Mouse (Mus musculus) liver, embryonic 11.5 days (tissue): Measurements from ENCODE around the gene Erc2. TPM values are rescaled to one million over a fixed set of nuclear protein-coding genes. Genes with fewer than 3 reads are reported as not detected.

ENCODE experiments used
- ATAC-seq: fragments of 200-750 bp; cut with Nextera tagmentation; replicated peaks from 2 replicates; pipeline ENCODE4 v1.8.0; 2017; ENCODE audit warnings: moderate number of reproducible peaks, mild to moderate bottlenecking, moderate TSS enrichment, moderate library complexity; ENCODE audit not compliant: low FRiP score
- DNase-seq: peaks from one replicate; pipeline ENCODE4 v3.0.0-alpha.2; 2017; ENCODE audit warnings: low spot score
- H3K27ac ChIP-seq: fragments of 300-500 bp; sonication (generic); 2 replicates; pipeline ENCODE4 v1.5.1; 2014; ENCODE audit warnings: mild to moderate bottlenecking, low read depth, low read length, control low read depth
- H3K27me3 ChIP-seq: fragments of 300-500 bp; sonication (generic); replicated peaks from 2 replicates; pipeline ENCODE4 v1.6.1; 2014; ENCODE audit warnings: low read length, mixed read lengths; ENCODE audit not compliant: control insufficient read depth, insufficient read depth
- H3K36me3 ChIP-seq: fragments of 300-500 bp; sonication (generic); 2 replicates; pipeline ENCODE4 v1.6.1; 2014; ENCODE audit warnings: mild to moderate bottlenecking, low read length, moderate library complexity, mixed read lengths; ENCODE audit not compliant: control insufficient read depth, insufficient read depth
- H3K4me1 ChIP-seq: fragments of 300-500 bp; sonication (generic); replicated peaks from 2 replicates; pipeline ENCODE4 v1.6.1; 2014; ENCODE audit warnings: low read length, mixed read lengths; ENCODE audit not compliant: control insufficient read depth, insufficient read depth
- H3K4me2 ChIP-seq: fragments of 300-500 bp; sonication (generic); 2 replicates; pipeline ENCODE4 v1.6.1; 2014; ENCODE audit warnings: mild to moderate bottlenecking, control low read depth, moderate library complexity
- H3K4me3 ChIP-seq: fragments of 300-500 bp; sonication (generic); 2 replicates; pipeline ENCODE4 v1.5.1; 2014; ENCODE audit warnings: low read depth, low read length, control low read depth
- H3K9ac ChIP-seq: fragments of 300-500 bp; sonication (generic); 2 replicates; pipeline ENCODE4 v1.6.1; 2014; ENCODE audit warnings: low read depth, low read length, control low read depth
- H3K9me3 ChIP-seq: fragments of 300-500 bp; sonication (generic); 2 replicates; pipeline ENCODE4 v1.6.1; 2016; ENCODE audit warnings: low read length, inconsistent platforms, mixed read lengths; ENCODE audit not compliant: control insufficient read depth
- WGBS: fragments of 180-500 bp; shearing (Covaris S2); extraction: QIAGEN DNeasy Blood & Tissue Kit; methylation state at CpG from one replicate; pipeline ENCODE4 v1.1.7; 2014; 5-methylcytosine and 5-hydroxymethylcytosine counted together
- polyA plus RNA-seq: library from polyadenylated mRNA; unstranded; fragments of >200 nt; fragmentation: Nextera tagmentation; extraction: Ambion mirVana; gene quantifications from 2 replicates; pipeline ENCODE4 v1.2.1, GENCODE M21; 2014

Erc2 gene
- polyA plus RNA-seq, 1 experiment from 2014 or later: 1.6 TPM

DNA sequence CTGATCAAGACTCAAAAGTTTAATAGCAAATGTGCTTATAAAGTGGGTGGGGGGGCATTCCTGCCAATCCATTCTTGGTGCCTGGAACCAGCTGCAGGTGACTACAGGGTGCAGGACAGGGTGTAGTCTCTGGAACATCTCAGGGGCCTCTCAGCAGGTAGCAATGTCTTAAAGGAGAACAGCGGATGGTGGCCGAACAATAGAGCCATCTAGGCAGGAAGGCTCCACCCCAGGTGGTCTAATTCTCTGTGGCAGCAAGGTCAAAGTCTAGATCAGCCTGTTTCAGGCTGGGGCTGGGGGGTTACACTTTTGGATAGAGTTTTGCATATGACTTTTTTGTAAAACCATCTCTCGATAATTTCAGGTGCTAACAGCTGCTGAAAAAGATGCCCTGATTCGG is 51.9 kb downstream of the Erc2 start:
- Histone ChIP-seq H3K9me3 (no peaks in the 10 kb centered on the region), H3K36me3 (no peaks in the 10 kb centered on the region), H3K4me3 (no peak overlapping the region), H3K27ac (no peak overlapping the region), H3K4me1 (no peaks in the 10 kb centered on the region), H3K4me2 (no peak overlapping the region), H3K9ac (no peak overlapping the region), H3K27me3 (no peaks in the 10 kb centered on the region)
- ATAC-seq: no peak
- 81% methylated on average over 4 of the region's 4 CpGs for WGBS
- DNase-seq: no peak

DNA sequence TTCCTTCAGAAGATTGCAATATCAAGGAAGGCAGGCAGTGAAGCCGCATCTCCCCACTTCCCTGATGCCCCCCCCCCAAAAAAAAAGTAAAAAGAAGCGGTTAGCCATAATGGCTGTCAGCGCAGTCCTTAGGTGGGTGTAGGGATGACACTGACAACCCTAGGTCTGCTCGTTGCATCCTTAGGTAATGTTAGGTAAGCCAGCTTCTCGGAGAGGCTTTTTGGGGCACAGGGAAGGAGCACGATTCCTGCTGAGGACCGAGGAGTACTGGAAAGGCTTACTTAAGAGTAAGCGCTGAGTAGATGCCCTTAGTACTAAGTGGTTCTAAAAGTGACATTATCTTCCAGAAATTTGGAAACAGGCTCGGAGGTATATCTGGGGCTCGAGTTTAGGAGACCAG is 52.3 kb downstream of the Erc2 start:
- DNase-seq (no peak), ATAC-seq (no peak)
- H3K9ac ChIP-seq: no peak overlapping the region
- H3K4me2 ChIP-seq: no peak overlapping the region
- no peak overlapping the region for H3K27ac ChIP-seq
- H3K4me1 ChIP-seq: no peaks in the 10 kb centered on the region
- H3K4me3 ChIP-seq: no peak overlapping the region
- H3K36me3 ChIP-seq: no peaks in the 10 kb centered on the region
- H3K9me3 ChIP-seq: no peaks in the 10 kb centered on the region
- 80% methylated on average over 10 of the region's 10 CpGs for WGBS
- H3K27me3 ChIP-seq: no peaks in the 10 kb centered on the region

DNA sequence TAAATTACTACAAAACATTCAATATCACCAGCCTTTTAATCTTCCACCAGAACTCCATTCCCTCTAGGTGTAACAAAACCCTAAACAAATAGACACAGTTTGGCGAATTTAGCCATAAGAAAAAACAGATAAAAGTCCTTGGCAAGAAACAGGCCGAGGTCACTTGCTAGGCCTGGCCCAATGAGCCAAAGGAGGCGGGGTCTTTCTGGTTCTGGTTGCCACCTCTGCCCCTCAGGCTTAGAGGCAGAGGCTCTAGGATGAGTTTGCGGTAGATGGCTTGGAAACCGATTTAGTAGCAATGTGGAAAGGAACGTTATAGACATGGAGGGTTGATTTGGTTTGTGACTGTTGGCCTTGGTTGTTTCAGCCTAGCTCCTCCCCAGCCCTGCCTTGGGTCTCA is 52.8 kb downstream of the Erc2 start:
- DNase-seq: no peak
- WGBS: 81% methylated on average over 6 of the region's 6 CpGs

DNA sequence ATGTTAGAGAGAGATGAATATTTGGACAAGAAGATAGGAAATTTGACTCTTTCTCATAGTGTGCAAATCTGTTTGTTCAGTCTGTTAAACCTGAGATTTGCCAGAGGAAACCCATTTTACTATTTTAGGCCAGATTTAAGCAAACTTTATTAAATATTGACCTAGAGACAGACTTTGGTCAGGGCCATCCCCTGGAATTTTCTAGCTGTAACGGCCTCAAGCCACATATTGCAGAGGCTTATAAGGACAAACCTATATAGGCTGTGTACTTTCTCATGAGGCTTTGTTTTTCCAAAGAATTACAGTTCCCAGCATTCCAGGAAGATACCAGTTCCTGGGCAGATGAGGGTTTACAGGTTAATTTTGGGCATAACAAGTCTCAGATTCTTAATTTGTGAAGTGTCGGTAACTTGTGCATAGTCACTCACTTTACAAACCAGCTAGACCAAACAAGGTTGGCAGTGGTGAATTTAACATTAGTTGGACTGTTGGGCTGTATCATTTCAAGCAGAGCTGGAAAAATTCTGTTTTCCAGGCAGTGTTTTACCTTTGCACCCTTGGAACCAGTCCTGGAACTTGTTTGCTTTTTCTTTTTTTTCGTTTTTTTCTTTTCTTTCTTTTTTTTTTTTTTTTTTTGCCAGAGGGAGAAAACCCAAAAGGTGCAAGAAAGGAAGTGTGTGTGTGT is 60.3 kb downstream of the Erc2 start:
- H3K9me3 ChIP-seq: no peaks in the 10 kb centered on the region
- H3K4me1 ChIP-seq: no peaks in the 10 kb centered on the region
- H3K27ac ChIP-seq: no peak overlapping the region
- H3K4me3 ChIP-seq: no peak overlapping the region
- no peaks in the 10 kb centered on the region for H3K27me3 ChIP-seq
- H3K9ac ChIP-seq: no peak overlapping the region
- WGBS: 64% methylated on average over 3 of the region's 3 CpGs
- no peak for ATAC-seq
- H3K4me2 ChIP-seq: no peak overlapping the region
- no peak for DNase-seq
- H3K36me3 ChIP-seq: no peaks in the 10 kb centered on the region

More for the DNA sequence above, 52.8 kb downstream of the Erc2 start:
- ATAC-seq: no peak
- Histone ChIP-seq H3K4me3 (no peak overlapping the region), H3K9ac (no peak overlapping the region), H3K36me3 (no peaks in the 10 kb centered on the region), H3K9me3 (no peaks in the 10 kb centered on the region), H3K4me2 (no peak overlapping the region), H3K27ac (no peak overlapping the region), H3K27me3 (no peaks in the 10 kb centered on the region), H3K4me1 (no peaks in the 10 kb centered on the region)

DNA sequence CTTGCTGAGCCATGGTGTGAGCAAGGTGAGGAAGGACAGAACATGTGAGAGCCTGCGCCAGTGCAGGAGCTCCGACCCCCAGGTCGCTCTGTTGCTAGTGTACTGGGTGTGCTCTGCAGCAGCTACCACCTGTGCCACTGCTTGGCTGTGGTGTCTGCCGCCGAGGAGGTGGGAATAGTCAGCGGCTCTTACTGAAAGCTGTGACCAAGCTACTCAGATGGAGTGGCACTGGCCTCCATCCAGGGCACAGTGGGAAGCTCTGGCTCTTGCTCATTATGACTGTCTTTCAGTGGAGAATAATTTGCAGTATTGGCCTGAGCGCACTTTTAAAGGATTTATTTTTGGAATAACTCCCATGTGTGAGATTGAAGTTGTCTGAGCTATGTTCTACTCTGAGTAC is 73.6 kb downstream of the Erc2 start:
- no peaks in the 10 kb centered on the region for H3K27me3 ChIP-seq
- no peak overlapping the region for H3K4me3 ChIP-seq
- no peak overlapping the region for H3K27ac ChIP-seq
- H3K4me2 ChIP-seq: no peak overlapping the region
- DNase-seq (no peak), ATAC-seq (no peak)
- WGBS: 86% methylated on average over 7 of the region's 7 CpGs
- H3K36me3 ChIP-seq: no peaks in the 10 kb centered on the region
- no peak overlapping the region for H3K9ac ChIP-seq
- no peaks in the 10 kb centered on the region for H3K4me1 ChIP-seq
- no peaks in the 10 kb centered on the region for H3K9me3 ChIP-seq

DNA sequence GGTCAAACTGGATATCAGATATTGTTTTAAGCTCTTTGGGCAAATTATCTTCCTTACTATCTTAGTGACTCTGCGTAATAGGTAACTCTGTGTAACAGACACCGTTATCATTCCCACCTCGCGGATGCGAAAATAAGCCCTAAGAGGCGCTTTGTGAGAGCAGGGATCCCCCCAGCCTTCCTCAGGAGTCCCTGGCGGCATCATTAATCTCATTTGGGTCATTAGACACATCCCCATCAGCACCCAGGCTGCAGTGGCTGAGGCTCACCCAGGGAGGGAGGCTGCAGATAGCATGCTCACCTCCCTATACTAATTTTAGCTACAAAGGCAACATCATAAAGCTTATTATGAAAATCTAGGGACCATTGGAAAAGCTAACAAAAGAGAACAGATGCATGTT is 95.1 kb downstream of the Erc2 start:
- Histone ChIP-seq H3K4me1 (no peaks in the 10 kb centered on the region), H3K27me3 (no peaks in the 10 kb centered on the region), H3K36me3 (no peaks in the 10 kb centered on the region), H3K4me3 (no peak overlapping the region), H3K9ac (no peak overlapping the region), H3K27ac (no peak overlapping the region), H3K9me3 (no peaks in the 10 kb centered on the region), H3K4me2 (no peak overlapping the region)
- ATAC-seq (no peak), DNase-seq (no peak)
- WGBS: 77% methylated on average over 7 of the region's 7 CpGs

DNA sequence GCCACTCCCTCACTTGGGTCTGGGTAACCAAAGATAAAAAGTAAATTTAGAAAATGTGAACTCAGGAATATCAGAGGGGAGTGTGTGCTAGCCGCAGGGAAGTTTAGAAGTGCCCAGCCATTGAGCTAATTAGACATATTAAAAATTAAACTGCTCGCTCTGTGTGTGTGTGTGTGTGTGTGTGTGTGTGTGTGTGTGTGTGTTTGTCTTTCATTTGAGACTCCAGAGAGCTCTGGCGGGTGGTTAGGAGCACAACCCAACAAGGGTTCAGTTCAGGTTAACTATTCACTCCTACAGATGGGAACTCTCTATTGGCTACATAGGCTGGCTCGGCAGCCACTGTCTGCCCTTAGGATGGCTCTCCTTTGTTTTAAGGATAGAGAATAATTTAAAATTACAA is 97.4 kb downstream of the Erc2 start:
- no peaks in the 10 kb centered on the region for H3K27me3 ChIP-seq
- no peak for ATAC-seq
- 76% methylated on average over 4 of the region's 4 CpGs for WGBS
- H3K4me2 ChIP-seq: no peak overlapping the region
- DNase-seq: no peak
- H3K9me3 ChIP-seq: no peaks in the 10 kb centered on the region
- no peak overlapping the region for H3K9ac ChIP-seq
- H3K4me3 ChIP-seq: no peak overlapping the region
- no peak overlapping the region for H3K27ac ChIP-seq
- no peaks in the 10 kb centered on the region for H3K4me1 ChIP-seq
- no peaks in the 10 kb centered on the region for H3K36me3 ChIP-seq

DNA sequence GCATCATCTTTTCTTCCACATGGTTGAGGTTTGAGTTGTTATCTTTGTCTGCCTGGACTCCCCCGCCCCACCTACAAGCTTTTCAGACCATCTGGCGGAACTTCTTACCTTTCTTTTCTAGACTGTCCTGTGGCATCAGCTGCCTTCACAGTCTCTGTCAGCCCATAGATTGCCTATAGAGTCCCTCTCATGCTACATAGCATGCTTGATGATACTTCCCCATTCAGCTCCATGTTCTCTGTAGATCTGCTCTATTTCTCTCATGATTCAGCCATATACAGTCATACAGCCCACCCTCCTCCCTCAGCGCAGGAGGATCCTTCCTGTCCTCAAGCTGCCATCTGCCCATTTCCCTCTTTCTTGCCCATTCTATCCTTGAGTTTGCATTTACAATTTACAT is 98.7 kb downstream of the Erc2 start:
- Histone ChIP-seq H3K4me2 (no peak overlapping the region), H3K9me3 (no peaks in the 10 kb centered on the region), H3K4me3 (no peak overlapping the region), H3K9ac (no peak overlapping the region), H3K27me3 (no peaks in the 10 kb centered on the region), H3K4me1 (no peaks in the 10 kb centered on the region), H3K36me3 (no peaks in the 10 kb centered on the region), H3K27ac (no peak overlapping the region)
- 84% methylated on average over 3 of the region's 3 CpGs for WGBS
- DNase-seq: no peak
- ATAC-seq: no peak

DNA sequence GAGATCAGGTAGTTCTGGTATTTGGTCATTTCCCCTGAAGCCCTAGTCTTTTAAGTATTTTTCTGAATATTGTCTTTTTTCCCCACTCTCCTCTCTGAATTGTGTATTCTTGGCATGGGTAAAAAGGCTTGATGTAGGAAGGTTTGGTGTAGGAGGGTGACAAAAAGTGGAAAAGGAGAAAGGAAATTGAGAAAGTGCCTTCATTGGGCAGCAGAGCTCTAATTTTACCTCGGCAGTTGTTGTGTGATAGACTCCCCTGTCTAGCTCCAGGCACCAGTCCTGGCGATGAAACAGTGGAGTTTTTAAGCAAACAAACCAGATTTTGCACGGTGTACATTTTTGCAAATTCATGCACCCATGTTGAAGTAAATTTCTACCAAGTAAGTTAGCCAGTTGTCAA is 99.5 kb downstream of the Erc2 start:
- H3K27me3 ChIP-seq: no peaks in the 10 kb centered on the region
- no peak overlapping the region for H3K4me3 ChIP-seq
- no peaks in the 10 kb centered on the region for H3K9me3 ChIP-seq
- WGBS: 76% methylated on average over 3 of the region's 3 CpGs
- H3K27ac ChIP-seq: no peak overlapping the region
- H3K4me1 ChIP-seq: no peaks in the 10 kb centered on the region
- H3K4me2 ChIP-seq: no peak overlapping the region
- H3K9ac ChIP-seq: no peak overlapping the region
- no peaks in the 10 kb centered on the region for H3K36me3 ChIP-seq
- ATAC-seq (no peak), DNase-seq (no peak)
